Mouse (Mus musculus): Measurements from ENCODE around the gene Ephb2. TPM values are rescaled to one million over a fixed set of nuclear protein-coding genes. Genes with fewer than 3 reads are reported as not detected.
A peak's percentile ranks its signal among the peaks of the same experiment; 100 is the strongest.

The Ephb2 gene
- polyA plus RNA-seq, 1 experiment from 2014 or later = 13.1 TPM

GRCm38 (mm10) chr4:136780201-136780895 is 55.4 kb downstream of the Ephb2 start:
- peaks cover 40% of the 10 kb centered on the region for H3K4me1 ChIP-seq (replicated peaks; ENCODE audit: control insufficient read depth, insufficient read depth, low read length)

GRCm38 (mm10) chr4:136779156-136779555 is 56.6 kb downstream of the Ephb2 start:
- Histone ChIP-seq H3K9ac (replicated peaks; ENCODE audit: low read depth, low read length) (no peak overlapping the region), H3K36me3 (ENCODE audit: control insufficient read depth, insufficient read depth) (no peaks in the 10 kb centered on the region), H3K27ac (ENCODE audit: low read length) (no peak overlapping the region), H3K4me2 (ENCODE audit: low read length) (no peak overlapping the region), H3K27me3 (replicated peaks; ENCODE audit: control insufficient read depth, insufficient read depth, low read length) (no peaks in the 10 kb centered on the region), H3K4me1 (replicated peaks; ENCODE audit: control insufficient read depth, insufficient read depth, low read length) (peaks cover 41% of the 10 kb centered on the region), H3K9me3 (ENCODE audit: control insufficient read depth, low read length) (no peaks in the 10 kb centered on the region), H3K4me3 (replicated peaks; ENCODE audit: low read length) (no peak overlapping the region)
- ATAC-seq = no peak
- 91% methylated on average over 11 of the region's 11 CpGs for WGBS

More at GRCm38 (mm10) chr4:136780201-136780895, 55.4 kb downstream of the Ephb2 start:
- no peaks in the 10 kb centered on the region for H3K9me3 ChIP-seq (ENCODE audit: control insufficient read depth, low read length)
- H3K4me3 ChIP-seq (replicated peaks; ENCODE audit: low read length) = no peak overlapping the region
- H3K27me3 ChIP-seq (replicated peaks; ENCODE audit: control insufficient read depth, insufficient read depth, low read length) = no peaks in the 10 kb centered on the region
- no peak overlapping the region for H3K27ac ChIP-seq (ENCODE audit: low read length)
- no peaks in the 10 kb centered on the region for H3K36me3 ChIP-seq (ENCODE audit: control insufficient read depth, insufficient read depth)
- H3K9ac ChIP-seq (replicated peaks; ENCODE audit: low read depth, low read length) = no peak overlapping the region
- H3K4me2 ChIP-seq (ENCODE audit: low read length) = no peak overlapping the region
- no peak for ATAC-seq
- 61% methylated on average over 20 of the region's 20 CpGs for WGBS

GRCm38 (mm10) chr4:136776471-136776892 is 59.3 kb downstream of the Ephb2 start:
- peaks cover 41% of the 10 kb centered on the region for H3K4me1 ChIP-seq (replicated peaks; ENCODE audit: control insufficient read depth, insufficient read depth, low read length)
- ATAC-seq = no peak
- no peaks in the 10 kb centered on the region for H3K9me3 ChIP-seq (ENCODE audit: control insufficient read depth, low read length)
- H3K4me2 ChIP-seq (ENCODE audit: low read length) = no peak overlapping the region
- H3K27me3 ChIP-seq (replicated peaks; ENCODE audit: control insufficient read depth, insufficient read depth, low read length) = no peaks in the 10 kb centered on the region
- WGBS = 16% methylated on average over 9 of the region's 9 CpGs
- H3K9ac ChIP-seq (replicated peaks; ENCODE audit: low read depth, low read length) = no peak overlapping the region
- H3K27ac ChIP-seq (ENCODE audit: low read length) = no peak overlapping the region
- no peak overlapping the region for H3K4me3 ChIP-seq (replicated peaks; ENCODE audit: low read length)
- no peaks in the 10 kb centered on the region for H3K36me3 ChIP-seq (ENCODE audit: control insufficient read depth, insufficient read depth)

- no peaks in the 10 kb centered on the region for H3K9me3 ChIP-seq (ENCODE audit: control insufficient read depth, low read length)
- ATAC-seq = no peak
- WGBS = 94% methylated on average over 2 of the region's 2 CpGs
- no peak overlapping the region for H3K27ac ChIP-seq (ENCODE audit: low read length)
- H3K27me3 ChIP-seq (replicated peaks; ENCODE audit: control insufficient read depth, insufficient read depth, low read length) = no peaks in the 10 kb centered on the region
- no peak overlapping the region for H3K4me3 ChIP-seq (replicated peaks; ENCODE audit: low read length)
- H3K9ac ChIP-seq (replicated peaks; ENCODE audit: low read depth, low read length) = no peak overlapping the region
- H3K4me2 ChIP-seq (ENCODE audit: low read length) = no peak overlapping the region
- peaks cover 39% of the 10 kb centered on the region for H3K4me1 ChIP-seq (replicated peaks; ENCODE audit: control insufficient read depth, insufficient read depth, low read length)
- H3K36me3 ChIP-seq (ENCODE audit: control insufficient read depth, insufficient read depth) = 0 out of 2 replicates have a peak, but pooled peaks cover 3% of the 10 kb centered on the region
These were observed 59.9 kb downstream of the Ephb2 start for GRCm38 (mm10) chr4:136775903-136776302.

- Histone ChIP-seq H3K27me3 (replicated peaks; ENCODE audit: control insufficient read depth, insufficient read depth, low read length) (no peaks in the 10 kb centered on the region), H3K27ac (ENCODE audit: low read length) (no peak overlapping the region), H3K9me3 (ENCODE audit: control insufficient read depth, low read length) (no peaks in the 10 kb centered on the region), H3K4me1 (replicated peaks; ENCODE audit: control insufficient read depth, insufficient read depth, low read length) (peaks cover 34% of the 10 kb centered on the region), H3K4me3 (replicated peaks; ENCODE audit: low read length) (no peak overlapping the region), H3K36me3 (ENCODE audit: control insufficient read depth, insufficient read depth) (0 out of 2 replicates have a peak, but pooled peaks cover 5% of the 10 kb centered on the region), H3K4me2 (ENCODE audit: low read length) (no peak overlapping the region), H3K9ac (replicated peaks; ENCODE audit: low read depth, low read length) (no peak overlapping the region)
- 43% methylated on average over 3 of the region's 3 CpGs for WGBS
- no peak for ATAC-seq
These were observed 61.6 kb downstream of the Ephb2 start for GRCm38 (mm10) chr4:136774201-136774600.

GRCm38 (mm10) chr4:136772952-136773584 is 62.7 kb downstream of the Ephb2 start:
- H3K4me2 ChIP-seq (ENCODE audit: low read length) = peak overlapping the region; percentile 9; the same call in 1 of the 2 replicates
- H3K4me3 ChIP-seq (replicated peaks; ENCODE audit: low read length) = no peak overlapping the region
- no peaks in the 10 kb centered on the region for H3K27me3 ChIP-seq (replicated peaks; ENCODE audit: control insufficient read depth, insufficient read depth, low read length)
- peaks cover 34% of the 10 kb centered on the region for H3K4me1 ChIP-seq (replicated peaks; ENCODE audit: control insufficient read depth, insufficient read depth, low read length)
- 0 out of 2 replicates have a peak overlapping the region, but pooled peaks have one; percentile 4 for H3K9ac ChIP-seq (replicated peaks; ENCODE audit: low read depth, low read length)
- peak overlapping the region; percentile 49; the same call in 1 of the 2 replicates for H3K27ac ChIP-seq (ENCODE audit: low read length)
- peak; percentile 89 for ATAC-seq
- H3K36me3 ChIP-seq (ENCODE audit: control insufficient read depth, insufficient read depth) = 0 out of 2 replicates have a peak, but pooled peaks cover 5% of the 10 kb centered on the region
- H3K9me3 ChIP-seq (ENCODE audit: control insufficient read depth, low read length) = no peaks in the 10 kb centered on the region
- 11% methylated on average over 13 of the region's 13 CpGs for WGBS

- ATAC-seq = 0 out of 2 replicates have a peak, but pooled peaks have one; percentile 22
- Histone ChIP-seq H3K27ac (ENCODE audit: low read length) (no peak overlapping the region), H3K4me2 (ENCODE audit: low read length) (no peak overlapping the region)
These were observed 63.5 kb downstream of the Ephb2 start for GRCm38 (mm10) chr4:136772318-136772717.

GRCm38 (mm10) chr4:136770718-136771117 is 65.1 kb downstream of the Ephb2 start:
- Histone ChIP-seq H3K27ac (ENCODE audit: low read length) (no peak overlapping the region), H3K4me3 (replicated peaks; ENCODE audit: low read length) (no peak overlapping the region), H3K4me2 (ENCODE audit: low read length) (no peak overlapping the region), H3K27me3 (replicated peaks; ENCODE audit: control insufficient read depth, insufficient read depth, low read length) (no peaks in the 10 kb centered on the region), H3K9ac (replicated peaks; ENCODE audit: low read depth, low read length) (no peak overlapping the region), H3K36me3 (ENCODE audit: control insufficient read depth, insufficient read depth) (0 out of 2 replicates have a peak, but pooled peaks cover 5% of the 10 kb centered on the region), H3K4me1 (replicated peaks; ENCODE audit: control insufficient read depth, insufficient read depth, low read length) (peaks cover 20% of the 10 kb centered on the region), H3K9me3 (ENCODE audit: control insufficient read depth, low read length) (no peaks in the 10 kb centered on the region)
- ATAC-seq = no peak
- 93% methylated on average over 17 of the region's 17 CpGs for WGBS

More at GRCm38 (mm10) chr4:136772318-136772717, 63.5 kb downstream of the Ephb2 start:
- WGBS = 51% methylated on average over 5 of the region's 5 CpGs
- Histone ChIP-seq H3K36me3 (ENCODE audit: control insufficient read depth, insufficient read depth) (0 out of 2 replicates have a peak, but pooled peaks cover 5% of the 10 kb centered on the region), H3K27me3 (replicated peaks; ENCODE audit: control insufficient read depth, insufficient read depth, low read length) (no peaks in the 10 kb centered on the region), H3K4me3 (replicated peaks; ENCODE audit: low read length) (no peak overlapping the region), H3K9me3 (ENCODE audit: control insufficient read depth, low read length) (no peaks in the 10 kb centered on the region), H3K4me1 (replicated peaks; ENCODE audit: control insufficient read depth, insufficient read depth, low read length) (peaks cover 33% of the 10 kb centered on the region), H3K9ac (replicated peaks; ENCODE audit: low read depth, low read length) (no peak overlapping the region)

- Histone ChIP-seq H3K4me2 (ENCODE audit: low read length) (no peak overlapping the region), H3K9me3 (ENCODE audit: control insufficient read depth, low read length) (no peaks in the 10 kb centered on the region), H3K36me3 (ENCODE audit: control insufficient read depth, insufficient read depth) (0 out of 2 replicates have a peak, but pooled peaks cover 5% of the 10 kb centered on the region), H3K4me3 (replicated peaks; ENCODE audit: low read length) (no peak overlapping the region), H3K27ac (ENCODE audit: low read length) (no peak overlapping the region), H3K4me1 (replicated peaks; ENCODE audit: control insufficient read depth, insufficient read depth, low read length) (peaks cover 13% of the 10 kb centered on the region), H3K27me3 (replicated peaks; ENCODE audit: control insufficient read depth, insufficient read depth, low read length) (no peaks in the 10 kb centered on the region), H3K9ac (replicated peaks; ENCODE audit: low read depth, low read length) (no peak overlapping the region)
- ATAC-seq = no peak
- 95% methylated on average over 3 of the region's 3 CpGs for WGBS
These were observed 67.3 kb downstream of the Ephb2 start for GRCm38 (mm10) chr4:136768499-136768898.
